Mouse (Mus musculus) lung, adult 2 months (tissue): ENCODE measurements around the gene Arl2bp.

Experiments used
- CTCF ChIP-seq: fragments of 200-500 bp; IDR thresholded peaks from 2 replicates; pipeline ENCODE4 v1.5.1; 2011; ENCODE audit warnings: mild to moderate bottlenecking, low read length, control low read depth; ENCODE audit not compliant: insufficient read depth
- POLR2A ChIP-seq: fragments of 200-500 bp; IDR thresholded peaks from 2 replicates; pipeline ENCODE4 v1.6.1; 2011; ENCODE audit warnings: low read depth, mild to moderate bottlenecking, control low read depth, low read length, borderline replicate concordance; ENCODE audit errors: extremely low read depth

DNA sequence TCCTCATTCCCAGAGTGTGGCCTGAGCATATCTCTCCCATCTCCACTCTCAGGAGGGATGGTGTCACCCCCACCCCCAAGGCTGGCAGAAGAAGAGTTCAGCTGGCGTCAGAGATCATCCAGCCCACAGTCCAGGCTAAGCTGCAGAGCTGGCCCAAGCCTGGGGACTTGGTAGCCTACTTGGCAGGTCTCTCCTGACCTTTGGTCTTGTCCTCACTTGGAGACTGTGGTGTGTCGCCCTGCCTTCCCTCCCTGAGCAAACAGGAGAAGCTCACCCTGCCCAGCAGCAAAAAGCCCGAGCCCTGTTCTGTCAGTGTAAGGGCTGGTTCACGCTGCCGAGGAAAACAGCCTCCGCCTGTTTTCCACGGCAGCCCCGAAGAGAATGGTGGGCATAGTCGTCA is 19.6 kb downstream of the Arl2bp start:
- TF ChIP-seq CTCF (no peak), POLR2A (no peak)
